Mouse (Mus musculus) intestine, embryonic 14.5 days (tissue): ENCODE measurements around the gene Gm38431. TPM values are rescaled to one million over a fixed set of nuclear protein-coding genes. Genes with fewer than 3 reads are reported as not detected.

Experiments
- ATAC-seq: fragments of 200-750 bp; cut with Nextera tagmentation; replicated peaks from 2 replicates; pipeline ENCODE4 v1.8.0; 2017; ENCODE audit warnings: low read depth, moderate number of reproducible peaks, moderate TSS enrichment, moderate library complexity; ENCODE audit not compliant: low FRiP score, low TSS enrichment
- DNase-seq: peaks from one replicate; pipeline ENCODE4 v3.0.0-alpha.2; 2018; ENCODE audit warnings: low spot score
- H3K27ac ChIP-seq: fragments of 300-500 bp; sonication (generic); 2 replicates; pipeline ENCODE4 v1.5.1; 2014; ENCODE audit warnings: low read depth, mild to moderate bottlenecking, control low read depth
- H3K27me3 ChIP-seq: fragments of 300-500 bp; sonication (generic); replicated peaks from 2 replicates; pipeline ENCODE4 v1.6.1; 2014; ENCODE audit warnings: low read length, control low read depth; ENCODE audit not compliant: control insufficient read depth, insufficient read depth
- H3K36me3 ChIP-seq: fragments of 300-500 bp; sonication (generic); 2 replicates; pipeline ENCODE4 v1.6.1; 2014; ENCODE audit warnings: low read length, control low read depth; ENCODE audit not compliant: control insufficient read depth, insufficient read depth
- H3K4me1 ChIP-seq: fragments of 300-500 bp; sonication (generic); replicated peaks from 2 replicates; pipeline ENCODE4 v1.6.1; 2014; ENCODE audit warnings: low read length, control low read depth, mixed read lengths; ENCODE audit not compliant: control insufficient read depth, insufficient read depth
- H3K4me2 ChIP-seq: fragments of 300-500 bp; sonication (generic); 2 replicates; pipeline ENCODE4 v1.6.1; 2014; ENCODE audit warnings: low read length
- H3K4me3 ChIP-seq: fragments of 300-500 bp; sonication (generic); 2 replicates; pipeline ENCODE4 v1.5.1; 2014; ENCODE audit warnings: low read depth, low read length, control low read depth, mixed read lengths
- H3K9ac ChIP-seq: fragments of 300-500 bp; sonication (generic); 2 replicates; pipeline ENCODE4 v1.6.1; 2014; ENCODE audit warnings: mild to moderate bottlenecking, low read length
- H3K9me3 ChIP-seq: fragments of 300-500 bp; sonication (generic); 2 replicates; pipeline ENCODE4 v1.6.1; 2016; ENCODE audit warnings: low read length, control low read depth; ENCODE audit not compliant: control insufficient read depth
- WGBS: fragments of 180-500 bp; shearing (Covaris S2); extraction: QIAGEN DNeasy Blood & Tissue Kit; methylation state at CpG from one replicate; pipeline ENCODE4 v1.1.7; 2014; 5-methylcytosine and 5-hydroxymethylcytosine counted together
- polyA plus RNA-seq: library from polyadenylated mRNA; unstranded; fragments of >200 nt; fragmentation: Nextera tagmentation; extraction: Ambion mirVana; gene quantifications from 2 replicates; pipeline ENCODE4 v1.2.1, GENCODE M21; 2014

Gm38431 gene
- polyA plus RNA-seq, 1 experiment from 2014 or later: 3.7 TPM

- H3K4me2 ChIP-seq: no peak overlapping the region
- no peak overlapping the region for H3K4me3 ChIP-seq
- DNase-seq (no peak), ATAC-seq (no peak)
- H3K9me3 ChIP-seq: no peaks in the 10 kb centered on the region
- H3K27ac ChIP-seq: no peak overlapping the region
- no peaks in the 10 kb centered on the region for H3K36me3 ChIP-seq
- 90% methylated on average over 4 of the region's 4 CpGs for WGBS
- peaks cover 5% of the 10 kb centered on the region for H3K4me1 ChIP-seq
- no peaks in the 10 kb centered on the region for H3K27me3 ChIP-seq
- H3K9ac ChIP-seq: no peak overlapping the region
Measured at GRCm38 (mm10) chr9:21095958-21096357, 4.2 kb upstream of the Gm38431 start.

DNA sequence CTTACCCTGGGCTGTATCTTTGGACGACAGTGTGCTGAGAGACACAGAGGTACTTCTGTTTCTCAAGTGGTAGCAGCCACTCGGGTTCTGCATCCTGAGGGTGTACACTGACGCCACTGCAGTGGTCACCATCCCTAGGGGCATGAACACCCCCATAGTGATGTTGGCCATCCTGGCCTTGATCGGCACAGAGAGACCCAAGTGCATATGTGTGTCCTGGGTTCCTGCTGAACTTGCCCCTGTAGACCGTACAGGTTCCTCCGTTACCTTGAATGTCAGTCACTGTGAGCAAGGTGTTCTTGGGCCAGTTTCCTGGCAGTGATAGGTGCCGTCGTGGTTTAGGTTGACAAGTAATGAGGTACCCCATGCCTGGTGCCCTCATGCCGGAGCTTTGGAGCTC, 1.6 kb upstream of the Gm38431 start:
- no peaks in the 10 kb centered on the region for H3K9me3 ChIP-seq
- no peak overlapping the region for H3K4me3 ChIP-seq
- no peak overlapping the region for H3K4me2 ChIP-seq
- H3K9ac ChIP-seq: no peak overlapping the region
- H3K27me3 ChIP-seq: no peaks in the 10 kb centered on the region
- 95% methylated on average over 9 of the region's 9 CpGs for WGBS
- DNase-seq: no peak
- H3K36me3 ChIP-seq: peaks cover 17% of the 10 kb centered on the region
- peaks cover 12% of the 10 kb centered on the region for H3K4me1 ChIP-seq
- no peak overlapping the region for H3K27ac ChIP-seq
- no peak for ATAC-seq

DNA sequence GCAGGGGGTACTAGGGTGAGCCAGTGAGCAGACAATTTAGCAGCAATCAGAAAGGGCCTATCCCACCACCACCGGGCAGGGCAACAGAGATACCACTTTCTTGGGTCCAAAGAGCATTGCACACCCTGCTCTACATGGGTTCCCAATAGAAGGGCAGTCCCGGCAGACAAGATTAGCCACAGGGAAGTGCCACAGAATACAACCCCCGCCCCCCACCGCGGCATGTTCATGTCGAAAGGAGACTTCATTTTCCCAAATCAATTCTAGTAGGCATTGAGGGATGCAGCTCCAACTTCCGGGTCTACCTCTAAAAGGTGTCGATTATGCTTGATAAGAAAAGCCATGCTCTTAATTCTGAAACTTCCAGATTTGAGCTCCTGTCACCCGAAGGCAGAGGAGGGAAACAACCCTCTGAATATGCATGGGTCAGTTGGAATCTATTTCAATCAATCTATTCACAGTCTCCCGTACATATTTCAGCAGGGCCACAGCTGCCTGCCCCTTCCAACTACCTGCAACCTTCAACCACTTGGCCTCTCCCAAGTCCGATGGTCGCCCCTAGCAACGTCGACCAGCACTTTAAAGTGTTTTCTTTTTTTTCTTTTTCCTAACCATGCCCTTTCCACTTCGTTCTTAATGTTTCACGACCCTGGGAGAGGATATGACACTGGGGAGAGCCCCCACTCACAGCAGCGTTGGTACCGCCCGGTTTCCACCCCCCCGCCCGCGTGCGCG, 658 bp downstream of the Gm38431 start:
- peak overlapping the region; percentile 81 for H3K4me2 ChIP-seq
- no peaks in the 10 kb centered on the region for H3K27me3 ChIP-seq
- 4% methylated on average over 24 of the region's 24 CpGs for WGBS
- H3K9me3 ChIP-seq: no peaks in the 10 kb centered on the region
- peak overlapping the region; percentile 90 for H3K27ac ChIP-seq
- peak overlapping the region; percentile 87 for H3K4me3 ChIP-seq
- peak overlapping the region; percentile 81 for H3K9ac ChIP-seq
- H3K36me3 ChIP-seq: peaks cover 39% of the 10 kb centered on the region
- ATAC-seq: peak; percentile 21; the same call in 1 of the 2 replicates
- DNase-seq: no peak
- peaks cover 12% of the 10 kb centered on the region for H3K4me1 ChIP-seq

DNA sequence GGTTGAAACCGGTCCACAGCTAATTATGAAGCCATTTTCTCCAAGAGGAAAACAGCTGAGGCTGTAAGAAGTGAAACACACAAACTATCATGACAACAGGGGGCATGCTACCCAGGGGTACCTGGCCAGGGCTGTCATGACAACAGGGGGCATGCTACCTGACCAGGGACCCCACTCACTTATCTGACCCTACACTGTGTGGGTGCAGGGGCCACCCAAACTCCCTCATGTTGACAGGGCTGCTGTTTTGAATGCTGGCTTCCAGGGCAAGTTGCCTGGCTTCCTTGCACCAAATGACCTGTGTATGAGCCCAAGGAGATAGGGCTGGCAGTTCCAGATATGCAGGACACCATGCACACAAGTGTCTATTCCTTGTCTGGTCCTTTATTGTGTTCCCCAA, 1.3 kb downstream of the Gm38431 start:
- no peak overlapping the region for H3K27ac ChIP-seq
- no peak for ATAC-seq
- H3K4me3 ChIP-seq: peak overlapping the region; percentile 87
- H3K9me3 ChIP-seq: no peaks in the 10 kb centered on the region
- peaks cover 45% of the 10 kb centered on the region for H3K36me3 ChIP-seq
- peak overlapping the region; percentile 81 for H3K4me2 ChIP-seq
- DNase-seq: no peak
- 78% methylated on average over 1 of the region's 1 CpGs for WGBS
- peak overlapping the region; percentile 81 for H3K9ac ChIP-seq
- no peaks in the 10 kb centered on the region for H3K27me3 ChIP-seq
- peaks cover 12% of the 10 kb centered on the region for H3K4me1 ChIP-seq

DNA sequence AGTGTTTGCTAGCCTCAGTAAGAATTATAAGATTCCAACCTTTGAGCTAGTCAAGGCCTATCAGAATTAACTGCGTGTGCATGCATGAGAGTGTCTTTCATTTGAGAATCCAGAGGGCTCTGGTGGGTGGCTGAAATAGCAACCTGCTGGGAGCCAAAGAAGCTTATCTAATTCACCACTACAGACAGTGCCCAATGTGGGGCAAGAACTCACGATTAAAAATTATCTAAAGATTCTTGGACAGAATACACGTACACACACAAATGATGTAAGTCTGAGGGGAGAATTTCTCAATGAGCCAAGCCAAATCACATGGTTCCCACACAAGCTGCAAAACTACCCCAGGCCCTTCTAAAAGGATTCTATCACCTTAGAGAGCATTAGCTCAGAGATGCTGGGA, 8.5 kb downstream of the Gm38431 start:
- no peak for ATAC-seq
- 88% methylated on average over 3 of the region's 3 CpGs for WGBS
- DNase-seq: no peak

DNA sequence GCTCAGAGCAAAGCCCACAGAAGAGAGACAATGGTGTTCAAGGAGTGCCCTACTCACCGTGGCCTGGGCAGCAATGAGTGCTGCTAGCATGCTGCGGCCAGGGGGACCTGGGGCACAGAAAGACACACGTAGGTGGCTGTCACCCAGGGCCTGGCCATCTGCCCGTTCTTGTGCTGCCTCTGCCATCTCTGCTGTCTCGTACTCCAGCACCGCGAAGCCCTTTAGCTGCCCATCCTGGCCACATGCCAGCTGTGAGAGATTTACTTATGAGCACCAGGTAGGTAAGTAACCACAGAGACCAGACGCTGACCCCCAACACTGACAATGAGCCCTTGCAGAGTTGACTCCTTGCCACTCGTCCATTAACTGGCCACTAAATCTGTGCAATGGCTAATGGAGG, 10.7 kb downstream of the Gm38431 start:
- no peak overlapping the region for H3K4me3 ChIP-seq
- H3K4me2 ChIP-seq: no peak overlapping the region
- peaks cover 96% of the 10 kb centered on the region for H3K36me3 ChIP-seq
- no peak overlapping the region for H3K27ac ChIP-seq
- no peak for ATAC-seq
- no peaks in the 10 kb centered on the region for H3K9me3 ChIP-seq
- H3K4me1 ChIP-seq: no peaks in the 10 kb centered on the region
- no peak overlapping the region for H3K9ac ChIP-seq
- no peak for DNase-seq
- no peaks in the 10 kb centered on the region for H3K27me3 ChIP-seq
- WGBS: 88% methylated on average over 9 of the region's 9 CpGs

More for the DNA sequence above, 8.5 kb downstream of the Gm38431 start:
- H3K4me2 ChIP-seq: no peak overlapping the region
- no peak overlapping the region for H3K4me3 ChIP-seq
- H3K27me3 ChIP-seq: no peaks in the 10 kb centered on the region
- no peak overlapping the region for H3K27ac ChIP-seq
- no peak overlapping the region for H3K9ac ChIP-seq
- H3K9me3 ChIP-seq: no peaks in the 10 kb centered on the region
- H3K36me3 ChIP-seq: peaks cover 96% of the 10 kb centered on the region
- H3K4me1 ChIP-seq: no peaks in the 10 kb centered on the region

DNA sequence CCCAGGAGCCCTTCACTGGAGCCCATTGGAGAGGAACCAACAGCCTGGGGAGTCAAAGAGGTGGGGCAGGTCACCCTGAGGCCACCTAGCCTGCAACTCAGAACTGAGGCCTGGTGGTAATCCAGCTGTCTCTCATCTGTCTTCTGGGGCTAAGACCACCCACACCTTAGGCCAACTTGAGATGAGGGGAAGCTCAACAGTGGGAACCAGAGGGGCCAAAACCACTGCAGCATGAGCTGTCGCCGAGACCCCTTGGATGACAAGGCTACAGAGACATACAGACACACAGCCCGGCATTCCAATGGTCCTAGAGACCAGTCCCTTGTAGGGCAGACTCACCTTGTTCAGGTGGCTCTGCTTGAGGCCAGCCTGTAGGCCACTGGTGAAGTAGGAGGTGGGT, 16.2 kb downstream of the Gm38431 start:
- Histone ChIP-seq H3K9ac (no peak overlapping the region), H3K4me2 (no peak overlapping the region), H3K9me3 (no peaks in the 10 kb centered on the region), H3K4me3 (no peak overlapping the region), H3K27me3 (no peaks in the 10 kb centered on the region), H3K4me1 (0 out of 2 replicates have a peak, but pooled peaks cover 6% of the 10 kb centered on the region), H3K27ac (no peak overlapping the region), H3K36me3 (peaks cover 68% of the 10 kb centered on the region)
- ATAC-seq: no peak
- DNase-seq: no peak
- whole genome bisulfite sequencing: 91% methylated on average over 3 of the region's 3 CpGs

DNA sequence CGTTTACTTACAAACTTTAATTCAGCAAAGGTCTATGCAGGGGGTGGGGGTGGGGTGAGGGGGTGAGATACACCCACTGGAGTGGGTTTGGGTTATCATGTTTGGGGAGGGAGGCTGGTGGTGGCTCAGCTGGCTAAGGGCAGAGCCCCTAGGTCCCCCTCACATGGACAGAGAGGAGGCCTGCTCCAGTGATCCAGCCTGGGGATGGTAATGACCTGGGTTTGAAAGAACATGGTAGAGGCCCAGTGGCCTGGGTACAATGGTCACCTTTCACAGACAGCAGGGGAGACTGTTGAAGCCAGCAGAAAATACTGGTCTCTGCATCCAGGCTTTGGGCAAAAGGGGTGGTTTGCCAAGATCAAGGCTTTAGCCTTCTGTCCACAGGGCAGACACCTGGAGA, 17.6 kb downstream of the Gm38431 start:
- no peak overlapping the region for H3K9ac ChIP-seq
- DNase-seq: no peak
- peaks cover 61% of the 10 kb centered on the region for H3K36me3 ChIP-seq
- no peaks in the 10 kb centered on the region for H3K27me3 ChIP-seq
- H3K9me3 ChIP-seq: no peaks in the 10 kb centered on the region
- H3K4me3 ChIP-seq: no peak overlapping the region
- H3K27ac ChIP-seq: no peak overlapping the region
- H3K4me1 ChIP-seq: 0 out of 2 replicates have a peak, but pooled peaks cover 6% of the 10 kb centered on the region
- ATAC-seq: no peak
- H3K4me2 ChIP-seq: no peak overlapping the region
- 68% methylated on average over 1 of the region's 1 CpGs for WGBS
